Mouse (Mus musculus) hindbrain, postnatal 0 days (tissue): ENCODE data around the gene Rgs7. TPM values are rescaled to one million over a fixed set of nuclear protein-coding genes. Genes with fewer than 3 reads are reported as not detected.

ENCODE experiments used
- ATAC-seq: fragments of 200-750 bp; cut with Nextera tagmentation; 2 replicates; pipeline ENCODE4 v1.8.0; 2017; ENCODE audit warnings: mild to moderate bottlenecking, moderate TSS enrichment, moderate library complexity
- DNase-seq: peaks from one replicate; pipeline ENCODE4 v3.0.0-alpha.2; 2015; ENCODE audit warnings: low spot score
- H3K27ac ChIP-seq: fragments of 300-500 bp; sonication (generic); 2 replicates; pipeline ENCODE4 v1.5.1; 2014; ENCODE audit warnings: mild to moderate bottlenecking
- H3K27me3 ChIP-seq: fragments of 300-500 bp; sonication (generic); 2 replicates; pipeline ENCODE4 v1.6.1; 2014; ENCODE audit warnings: low read length, mixed read lengths; ENCODE audit not compliant: insufficient read depth
- H3K36me3 ChIP-seq: fragments of 300-500 bp; sonication (generic); 2 replicates; pipeline ENCODE4 v1.6.1; 2014; ENCODE audit warnings: low read length, mixed read lengths; ENCODE audit not compliant: insufficient read depth
- H3K4me1 ChIP-seq: fragments of 300-500 bp; sonication (generic); 2 replicates; pipeline ENCODE4 v1.6.1; 2014; ENCODE audit warnings: antibody characterized with exemption, low read length, mixed read lengths; ENCODE audit not compliant: insufficient read depth
- H3K4me2 ChIP-seq: fragments of 300-500 bp; sonication (generic); 2 replicates; pipeline ENCODE4 v1.6.1; 2014; ENCODE audit warnings: low read depth, mild to moderate bottlenecking, low read length, moderate library complexity, mixed read lengths
- H3K4me3 ChIP-seq: fragments of 300-500 bp; sonication (generic); 2 replicates; pipeline ENCODE4 v1.5.1; 2014; ENCODE audit warnings: low read length
- H3K9ac ChIP-seq: fragments of 300-500 bp; sonication (generic); replicated peaks from 2 replicates; pipeline ENCODE4 v1.6.1; 2014; ENCODE audit warnings: mild to moderate bottlenecking, low read length, moderate library complexity, mixed read lengths
- H3K9me3 ChIP-seq: fragments of 300-500 bp; sonication (generic); 2 replicates; pipeline ENCODE4 v1.6.1; 2016; ENCODE audit warnings: low read length, mixed read lengths
- CTCF ChIP-seq: IDR thresholded peaks from 2 replicates; pipeline ENCODE4 v1.5.1; 2016; ENCODE audit warnings: antibody characterized with exemption, control low read depth, low read depth
- WGBS: fragments of 180-500 bp; shearing (Covaris S2); extraction: QIAGEN DNeasy Blood & Tissue Kit; methylation state at CpG from one replicate; pipeline ENCODE4 v1.1.7; 2014; 5-methylcytosine and 5-hydroxymethylcytosine counted together
- polyA plus RNA-seq: library from polyadenylated mRNA; unstranded; fragments of >200 nt; fragmentation: Nextera tagmentation; extraction: Ambion mirVana; gene quantifications from 2 replicates; pipeline ENCODE4 v1.2.1, GENCODE M21; 2015
- total RNA-seq: library from RNA; depleted of rRNA; stranded (reverse); fragments of >200 nt; gene quantifications from 2 replicates; pipeline ENCODE4 v1.2.3, GENCODE M21; 2014

Gene Rgs7
- total and polyA plus RNA-seq, 2 experiments from 2014 or later: 32.5 to 41.6 TPM

DNA sequence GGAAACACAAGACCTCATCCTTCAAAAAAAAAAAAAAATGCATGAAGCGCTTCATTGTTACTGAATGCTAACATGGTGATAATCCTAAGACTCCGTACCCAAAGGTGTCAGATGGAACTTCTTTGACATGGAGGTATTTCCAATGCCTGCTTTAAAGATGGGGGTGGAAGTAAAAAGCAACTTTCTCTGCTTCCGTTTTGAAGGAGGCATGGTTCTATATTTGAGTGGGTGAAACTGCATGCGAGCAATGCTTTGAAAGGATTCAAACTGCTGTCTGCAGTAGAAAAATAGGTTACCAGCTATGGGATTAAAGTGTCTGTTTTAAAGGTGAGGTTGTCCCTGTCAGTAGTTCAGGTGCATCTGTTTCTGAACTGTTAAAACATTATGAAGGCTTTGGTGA lies 100.4 kb downstream of the Rgs7 start:
- no peak for ATAC-seq
- no peak overlapping the region for H3K4me2 ChIP-seq
- 85% methylated on average over 4 of the region's 4 CpGs for WGBS

DNA sequence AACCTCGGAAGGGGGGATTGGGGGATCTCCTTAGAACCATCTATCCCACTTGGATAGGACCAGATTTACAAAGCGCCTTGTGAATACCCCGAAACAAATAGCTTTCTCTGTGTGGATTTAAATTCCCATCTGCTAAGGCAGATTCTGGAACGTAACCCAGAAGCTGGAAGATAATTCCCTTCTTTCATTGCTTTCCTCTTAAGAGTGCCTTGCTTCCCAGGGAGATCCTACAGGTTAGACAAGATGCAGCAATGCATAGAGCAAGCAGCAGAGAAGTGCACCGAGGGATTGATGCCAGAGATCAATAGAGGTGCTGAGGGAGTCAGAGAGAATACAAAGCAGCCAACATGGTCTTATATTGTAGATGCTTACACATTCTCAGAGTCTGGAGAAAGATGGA lies 103.0 kb downstream of the Rgs7 start:
- no peak for ATAC-seq
- H3K4me1 ChIP-seq: peaks cover 8% of the 10 kb centered on the region; the same call in 1 of the 2 replicates
- H3K9ac ChIP-seq: no peak overlapping the region
- H3K4me2 ChIP-seq: no peak overlapping the region
- TF ChIP-seq CTCF: no peak
- no peaks in the 10 kb centered on the region for H3K36me3 ChIP-seq
- H3K4me3 ChIP-seq: no peak overlapping the region
- no peaks in the 10 kb centered on the region for H3K27me3 ChIP-seq
- no peak for DNase-seq
- WGBS: 70% methylated on average over 5 of the region's 5 CpGs
- H3K9me3 ChIP-seq: no peaks in the 10 kb centered on the region
- H3K27ac ChIP-seq: no peak overlapping the region

More for the DNA sequence above, 100.4 kb downstream of the Rgs7 start:
- Histone ChIP-seq H3K27me3 (no peaks in the 10 kb centered on the region), H3K36me3 (no peaks in the 10 kb centered on the region), H3K27ac (no peak overlapping the region), H3K9me3 (no peaks in the 10 kb centered on the region), H3K4me1 (no peaks in the 10 kb centered on the region), H3K9ac (no peak overlapping the region), H3K4me3 (no peak overlapping the region)
- no peak for DNase-seq
- no peak for TF ChIP-seq CTCF

DNA sequence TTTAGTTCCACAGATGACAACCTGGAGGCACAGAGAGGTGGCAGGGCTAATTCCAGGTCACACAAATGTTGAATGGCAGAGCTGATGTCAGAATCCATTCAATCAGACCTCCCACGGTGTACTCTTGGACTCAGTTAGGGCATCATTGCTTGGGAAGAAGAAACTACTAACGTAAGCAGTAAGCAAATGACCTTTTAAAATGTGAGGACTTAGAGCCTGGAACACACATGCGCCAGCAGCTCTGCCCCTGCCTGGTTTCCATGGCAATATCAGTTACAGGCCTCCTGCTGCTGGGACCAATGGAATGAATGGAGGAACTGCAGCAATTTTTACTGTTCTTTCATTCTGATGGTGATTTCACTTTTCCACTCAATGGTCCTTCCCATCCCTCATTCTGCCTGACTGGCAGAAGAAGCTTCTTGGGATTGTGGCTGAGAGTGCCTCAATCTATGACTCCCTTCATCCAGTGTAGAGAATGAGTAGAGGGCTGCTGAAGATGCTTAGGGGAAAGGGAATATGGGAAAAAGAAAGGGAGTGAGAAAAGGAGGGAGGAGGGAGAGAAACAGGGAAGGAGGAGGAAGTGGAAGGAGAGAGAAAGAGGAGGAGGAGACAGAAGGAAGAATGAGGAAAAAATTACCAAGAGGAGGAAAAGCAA lies 106.6 kb downstream of the Rgs7 start:
- DNase-seq: peak; percentile 75
- Histone ChIP-seq H3K27ac (peak overlapping the region; percentile 62), H3K4me3 (no peak overlapping the region), H3K4me1 (peaks cover 8% of the 10 kb centered on the region; the same call in 1 of the 2 replicates), H3K27me3 (no peaks in the 10 kb centered on the region), H3K9me3 (no peaks in the 10 kb centered on the region), H3K36me3 (no peaks in the 10 kb centered on the region), H3K4me2 (no peak overlapping the region), H3K9ac (no peak overlapping the region)
- peak; percentile 89 for ATAC-seq
- TF ChIP-seq CTCF: no peak
- 10% methylated on average over 3 of the region's 3 CpGs for WGBS

DNA sequence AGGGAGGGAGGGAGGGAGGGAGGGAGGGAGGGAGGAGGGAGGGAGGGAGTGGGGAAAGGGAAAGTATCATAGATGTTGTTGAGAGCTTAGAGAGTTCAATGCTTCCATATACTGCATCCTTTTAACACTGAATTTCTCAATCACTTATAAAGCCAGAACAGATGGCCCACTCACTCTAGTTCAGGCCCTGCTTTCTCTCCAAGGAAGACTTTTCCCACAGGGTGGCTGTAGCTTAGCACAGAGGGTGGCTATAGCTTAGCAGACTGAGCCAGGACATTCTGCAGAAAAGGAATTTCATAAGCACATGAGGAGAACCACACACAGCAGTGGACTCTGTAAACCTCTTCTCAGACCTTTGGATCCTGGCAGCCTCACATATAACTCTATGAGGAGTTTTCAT lies 119.7 kb downstream of the Rgs7 start:
- H3K4me2 ChIP-seq: no peak overlapping the region

GRCm38 (mm10) chr1:175368062-175368461 lies 124.2 kb downstream of the Rgs7 start:
- Histone ChIP-seq H3K36me3 (no peaks in the 10 kb centered on the region), H3K27ac (no peak overlapping the region), H3K4me1 (no peaks in the 10 kb centered on the region), H3K9ac (no peak overlapping the region), H3K9me3 (no peaks in the 10 kb centered on the region), H3K27me3 (no peaks in the 10 kb centered on the region), H3K4me2 (no peak overlapping the region), H3K4me3 (no peak overlapping the region)
- WGBS: 95% methylated on average over 2 of the region's 2 CpGs
- ATAC-seq (no peak), DNase-seq (no peak)
- no peak for TF ChIP-seq CTCF

More for the DNA sequence above, 119.7 kb downstream of the Rgs7 start:
- TF ChIP-seq CTCF: no peak
- Histone ChIP-seq H3K27me3 (no peaks in the 10 kb centered on the region), H3K36me3 (no peaks in the 10 kb centered on the region), H3K4me3 (no peak overlapping the region), H3K27ac (no peak overlapping the region), H3K9ac (no peak overlapping the region), H3K4me1 (no peaks in the 10 kb centered on the region), H3K9me3 (no peaks in the 10 kb centered on the region)
- no peak for ATAC-seq
- no peak for DNase-seq

DNA sequence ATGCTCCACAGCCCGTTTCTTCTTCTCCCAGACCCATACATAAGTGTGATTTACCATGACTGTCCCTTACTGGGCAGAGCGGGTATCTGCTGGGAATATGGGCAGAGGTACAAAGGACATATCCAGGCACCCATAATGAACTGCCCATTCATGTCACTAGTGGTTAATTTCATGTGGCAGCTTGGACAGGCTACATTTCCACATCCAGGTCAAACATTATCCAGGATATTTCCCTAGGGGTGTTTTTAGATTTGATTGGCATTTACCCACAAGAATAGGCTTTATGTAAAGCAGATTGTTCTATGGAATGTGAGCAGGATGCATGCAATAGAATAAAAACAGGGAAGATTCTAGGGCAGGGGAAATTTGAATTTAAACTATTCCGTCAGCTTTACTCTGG lies 128.7 kb downstream of the Rgs7 start:
- no peaks in the 10 kb centered on the region for H3K4me1 ChIP-seq
- no peak for TF ChIP-seq CTCF
- H3K36me3 ChIP-seq: no peaks in the 10 kb centered on the region
- H3K27ac ChIP-seq: no peak overlapping the region
- no peak overlapping the region for H3K4me2 ChIP-seq
- 67% methylated on average over 3 of the region's 3 CpGs for WGBS
- no peaks in the 10 kb centered on the region for H3K9me3 ChIP-seq
- ATAC-seq (no peak), DNase-seq (no peak)
- H3K4me3 ChIP-seq: no peak overlapping the region
- no peak overlapping the region for H3K9ac ChIP-seq
- H3K27me3 ChIP-seq: no peaks in the 10 kb centered on the region
